Mouse (Mus musculus) thymus, adult 18-20 months (tissue): ENCODE results near the gene Gm10959.
"Not testable (repeated sequence)": the region's sequence is repeated elsewhere in the genome, so short reads cannot be mapped to it uniquely, and the experiment has no call there.

Experiments
- DNase-seq, 2 experiments: peaks; one replicate each; pipeline ENCODE4 v3.0.0; 2022; ENCODE audit warnings: mixed read lengths in 2 of 2

The Gm10959 gene

GRCm38 (mm10) chr3:122919260-122919659, at the start of gene Gm10959:
Gene Gm10959, minus strand, starts transcription at chr3:122919360.
- DNase-seq = no peak

- no peak for DNase-seq
Observed at GRCm38 (mm10) chr3:122968391-122968790, 49.2 kb upstream of the Gm10959 start.

GRCm38 (mm10) chr3:122964301-122964700, 45.1 kb upstream of the Gm10959 start:
- DNase-seq = no peak

- no peak for DNase-seq
Observed at GRCm38 (mm10) chr3:122950129-122950528, 31.0 kb upstream of the Gm10959 start.

GRCm38 (mm10) chr3:122943387-122943890, 24.3 kb upstream of the Gm10959 start:
- DNase-seq = no peak

- DNase-seq = no peak
Observed at GRCm38 (mm10) chr3:122939215-122939614, 20.1 kb upstream of the Gm10959 start.

- DNase-seq = not testable (repeated sequence)
Observed at GRCm38 (mm10) chr3:122937176-122937575, 18.0 kb upstream of the Gm10959 start.

GRCm38 (mm10) chr3:122932466-122932865, 13.3 kb upstream of the Gm10959 start:
- DNase-seq = no peak

GRCm38 (mm10) chr3:122929723-122930122, 10.6 kb upstream of the Gm10959 start:
- DNase-seq = no peak

GRCm38 (mm10) chr3:122924009-122924914, 5.1 kb upstream of the Gm10959 start, which contains the start of gene 1810037I17Rik:
Gene 1810037I17Rik, plus strand, starts transcription at chr3:122924203.
- peak; percentile 93 to 94 for DNase-seq

GRCm38 (mm10) chr3:122923147-122923546, 4.0 kb upstream of the Gm10959 start:
- DNase-seq = no peak

GRCm38 (mm10) chr3:122921676-122922527, 2.7 kb upstream of the Gm10959 start:
- DNase-seq = no peak

GRCm38 (mm10) chr3:122920572-122921435, 1.6 kb upstream of the Gm10959 start:
- no peak for DNase-seq

GRCm38 (mm10) chr3:122918672-122919071, 488 bp downstream of the Gm10959 start:
- no peak for DNase-seq

- no peak for DNase-seq
Observed at GRCm38 (mm10) chr3:122916191-122916680, 2.9 kb downstream of the Gm10959 start.

GRCm38 (mm10) chr3:122915493-122915892, 3.7 kb downstream of the Gm10959 start:
- DNase-seq = no peak

GRCm38 (mm10) chr3:122907841-122908240, 11.3 kb downstream of the Gm10959 start:
- no peak for DNase-seq

- DNase-seq = no peak
Observed at GRCm38 (mm10) chr3:122903746-122904433, 15.3 kb downstream of the Gm10959 start.

GRCm38 (mm10) chr3:122898254-122898653, 20.9 kb downstream of the Gm10959 start:
- no peak for DNase-seq

GRCm38 (mm10) chr3:122895189-122895731, 23.9 kb downstream of the Gm10959 start:
- no peak for DNase-seq

GRCm38 (mm10) chr3:122894772-122895171, 24.4 kb downstream of the Gm10959 start, which contains the start of gene Fabp2:
Gene Fabp2, plus strand, starts transcription at chr3:122895072.
- no peak for DNase-seq
